Mouse (Mus musculus): ENCODE measurements around the gene Notch3. TPM values are rescaled to one million over a fixed set of nuclear protein-coding genes. Genes with fewer than 3 reads are reported as not detected.
A peak's percentile ranks its signal among the peaks of the same experiment; 100 is the strongest.

Notch3 gene
- polyA plus RNA-seq, 1 experiment from 2014 or later, result 1.7 TPM

- Histone ChIP-seq H3K36me3 (0 out of 2 replicates have a peak, but pooled peaks cover 4% of the 10 kb centered on the region), H3K4me3 (peak overlapping the region; percentile 34; the same call in 1 of the 2 replicates), H3K9me3 (replicated peaks) (no peaks in the 10 kb centered on the region), H3K4me1 (peaks cover 19% of the 10 kb centered on the region), H3K27me3 (replicated peaks) (peaks cover 50% of the 10 kb centered on the region), H3K4me2 (peak overlapping the region; percentile 64), H3K27ac (no peak overlapping the region), H3K9ac (no peak overlapping the region)
- WGBS (ENCODE audit: insufficient replicate concordance), result 5% methylated on average over 5 of the region's 5 CpGs
- ATAC-seq, result no peak
Observed at GRCm38 (mm10) chr17:32189850-32190249, 23.2 kb upstream of the Notch3 start.

GRCm38 (mm10) chr17:32188863-32189636 lies 22.4 kb upstream of the Notch3 start, which contains the start of gene Ephx3:
Ephx3 (minus strand) TSS chr17:32189549.
- Histone ChIP-seq H3K4me3 (peak within 1 kb of the TSS; percentile 34), H3K4me2 (peak within 1 kb of the TSS; percentile 64), H3K4me1 (peaks cover 19% of the 10 kb centered on the region), H3K27ac (no peak within 1 kb of the TSS), H3K9ac (0 out of 2 replicates have a peak within 1 kb of the TSS, but pooled peaks have one; percentile 8), H3K27me3 (replicated peaks) (peaks cover 58% of the 10 kb centered on the region), H3K36me3 (no peaks in the 10 kb centered on the region), H3K9me3 (replicated peaks) (no peaks in the 10 kb centered on the region)
- no peak for ATAC-seq
- WGBS (ENCODE audit: insufficient replicate concordance), result 11% methylated on average over 42 of the region's 42 CpGs

GRCm38 (mm10) chr17:32183017-32183416 lies 16.4 kb upstream of the Notch3 start:
- Histone ChIP-seq H3K4me2 (no peak overlapping the region), H3K27me3 (replicated peaks) (peaks cover 34% of the 10 kb centered on the region), H3K4me3 (no peak overlapping the region), H3K9me3 (replicated peaks) (no peaks in the 10 kb centered on the region), H3K27ac (no peak overlapping the region), H3K4me1 (no peaks in the 10 kb centered on the region), H3K9ac (no peak overlapping the region), H3K36me3 (no peaks in the 10 kb centered on the region)
- ATAC-seq, result no peak
- 46% methylated on average over 8 of the region's 8 CpGs for WGBS (ENCODE audit: insufficient replicate concordance)

GRCm38 (mm10) chr17:32179621-32180491 lies 13.2 kb upstream of the Notch3 start:
- H3K4me2 ChIP-seq, result no peak overlapping the region
- no peaks in the 10 kb centered on the region for H3K4me1 ChIP-seq
- no peaks in the 10 kb centered on the region for H3K9me3 ChIP-seq (replicated peaks)
- 54% methylated on average over 11 of the region's 11 CpGs for WGBS (ENCODE audit: insufficient replicate concordance)
- ATAC-seq, result no peak
- H3K36me3 ChIP-seq, result no peaks in the 10 kb centered on the region
- no peak overlapping the region for H3K9ac ChIP-seq
- no peak overlapping the region for H3K4me3 ChIP-seq
- peaks cover 11% of the 10 kb centered on the region for H3K27me3 ChIP-seq (replicated peaks)
- no peak overlapping the region for H3K27ac ChIP-seq

- H3K27ac ChIP-seq, result no peak overlapping the region
- WGBS (ENCODE audit: insufficient replicate concordance), result 68% methylated on average over 4 of the region's 4 CpGs
- H3K27me3 ChIP-seq (replicated peaks), result 0 out of 2 replicates have a peak, but pooled peaks cover 3% of the 10 kb centered on the region
- no peak for ATAC-seq
- no peak overlapping the region for H3K4me2 ChIP-seq
- H3K9ac ChIP-seq, result no peak overlapping the region
- H3K36me3 ChIP-seq, result no peaks in the 10 kb centered on the region
- H3K4me1 ChIP-seq, result no peaks in the 10 kb centered on the region
- H3K4me3 ChIP-seq, result no peak overlapping the region
- H3K9me3 ChIP-seq (replicated peaks), result no peaks in the 10 kb centered on the region
Observed at GRCm38 (mm10) chr17:32176919-32177318, 10.3 kb upstream of the Notch3 start.

GRCm38 (mm10) chr17:32173166-32173565 lies 6.5 kb upstream of the Notch3 start:
- H3K27me3 ChIP-seq (replicated peaks), result peaks cover under 1% of the 10 kb centered on the region; the same call in 1 of the 2 replicates
- 62% methylated on average over 7 of the region's 7 CpGs for WGBS (ENCODE audit: insufficient replicate concordance)
- no peak overlapping the region for H3K27ac ChIP-seq
- no peak overlapping the region for H3K4me3 ChIP-seq
- ATAC-seq, result no peak
- H3K4me1 ChIP-seq, result peaks cover 18% of the 10 kb centered on the region
- H3K9me3 ChIP-seq (replicated peaks), result no peaks in the 10 kb centered on the region
- no peak overlapping the region for H3K4me2 ChIP-seq
- no peaks in the 10 kb centered on the region for H3K36me3 ChIP-seq
- H3K9ac ChIP-seq, result no peak overlapping the region

GRCm38 (mm10) chr17:32172485-32172884 lies 5.8 kb upstream of the Notch3 start:
- Histone ChIP-seq H3K4me1 (peaks cover 18% of the 10 kb centered on the region), H3K9ac (no peak overlapping the region), H3K27ac (no peak overlapping the region), H3K4me2 (no peak overlapping the region), H3K36me3 (no peaks in the 10 kb centered on the region), H3K9me3 (replicated peaks) (no peaks in the 10 kb centered on the region), H3K27me3 (replicated peaks) (peaks cover 7% of the 10 kb centered on the region), H3K4me3 (no peak overlapping the region)
- WGBS (ENCODE audit: insufficient replicate concordance), result 39% methylated on average over 2 of the region's 2 CpGs
- no peak for ATAC-seq

GRCm38 (mm10) chr17:32169518-32170225 lies 3.0 kb upstream of the Notch3 start:
- peaks cover 40% of the 10 kb centered on the region for H3K4me1 ChIP-seq
- H3K27ac ChIP-seq, result no peak overlapping the region
- no peaks in the 10 kb centered on the region for H3K9me3 ChIP-seq (replicated peaks)
- peaks cover 34% of the 10 kb centered on the region for H3K27me3 ChIP-seq (replicated peaks)
- no peaks in the 10 kb centered on the region for H3K36me3 ChIP-seq
- H3K9ac ChIP-seq, result no peak overlapping the region
- H3K4me2 ChIP-seq, result 0 out of 2 replicates have a peak overlapping the region, but pooled peaks have one; percentile 6
- 38% methylated on average over 4 of the region's 4 CpGs for WGBS (ENCODE audit: insufficient replicate concordance)
- peak; percentile 54; the same call in 1 of the 2 replicates for ATAC-seq
- no peak overlapping the region for H3K4me3 ChIP-seq

- peaks cover 71% of the 10 kb centered on the region for H3K27me3 ChIP-seq (replicated peaks)
- peak overlapping the region; percentile 49 for H3K9ac ChIP-seq
- 1% methylated on average over 41 of the region's 43 CpGs for WGBS (ENCODE audit: insufficient replicate concordance)
- no peaks in the 10 kb centered on the region for H3K9me3 ChIP-seq (replicated peaks)
- ATAC-seq, result no peak
- peak overlapping the region; percentile 90 for H3K4me2 ChIP-seq
- H3K36me3 ChIP-seq, result no peaks in the 10 kb centered on the region
- H3K4me1 ChIP-seq, result peaks cover 51% of the 10 kb centered on the region
- 0 out of 2 replicates have a peak overlapping the region, but pooled peaks have one; percentile 10 for H3K27ac ChIP-seq
- H3K4me3 ChIP-seq, result peak overlapping the region; percentile 57
Observed at GRCm38 (mm10) chr17:32165803-32166595, 653 bp downstream of the Notch3 start.

- peaks cover 78% of the 10 kb centered on the region for H3K27me3 ChIP-seq (replicated peaks)
Observed at GRCm38 (mm10) chr17:32165266-32165802, 1.3 kb downstream of the Notch3 start.

More at GRCm38 (mm10) chr17:32165266-32165802, 1.3 kb downstream of the Notch3 start:
- Histone ChIP-seq H3K4me2 (peak overlapping the region; percentile 90), H3K9me3 (replicated peaks) (no peaks in the 10 kb centered on the region), H3K4me1 (peaks cover 48% of the 10 kb centered on the region), H3K9ac (peak overlapping the region; percentile 49; the same call in 1 of the 2 replicates), H3K27ac (0 out of 2 replicates have a peak overlapping the region, but pooled peaks have one; percentile 10), H3K4me3 (peak overlapping the region; percentile 57), H3K36me3 (no peaks in the 10 kb centered on the region)
- WGBS (ENCODE audit: insufficient replicate concordance), result 13% methylated on average over 9 of the region's 9 CpGs
- ATAC-seq, result peak; percentile 48

All from liver, embryonic 12.5 days (tissue).